Mouse (Mus musculus) cerebellum, adult 11 months (tissue): ENCODE measurements at regions not wholly inside any gene's neighbourhood (a gene's known extent, or its start where the extent isn't known, plus 50 kb on each side); places are given as distances from the start of the nearest gene placed in this dataset.
A peak's percentile ranks its signal among the peaks of the same experiment; 100 is the strongest.

Source experiments
- DNase-seq: peaks from one replicate; pipeline ENCODE4 v3.0.0; 2022

DNA sequence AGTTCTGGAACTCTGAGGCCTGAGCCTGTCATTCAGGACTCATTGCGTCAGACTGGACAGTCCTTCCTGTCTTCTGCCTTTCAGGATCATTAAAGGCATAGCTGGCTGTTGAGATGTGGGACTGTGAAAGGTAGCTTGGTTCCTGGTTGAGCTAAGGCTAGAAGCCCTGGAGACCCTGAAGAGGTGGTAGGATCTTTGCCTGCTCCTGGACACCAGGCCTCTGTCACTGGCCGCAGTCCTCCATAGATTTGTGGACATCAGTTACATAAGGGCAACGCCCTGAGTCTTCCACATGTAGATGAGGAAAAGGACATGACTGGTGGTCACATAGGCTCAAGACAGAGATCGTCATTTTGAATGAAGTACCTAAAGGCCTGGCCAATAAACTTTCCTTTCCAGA is 127.9 kb downstream of the Opa1 start:
- no peak for DNase-seq

DNA sequence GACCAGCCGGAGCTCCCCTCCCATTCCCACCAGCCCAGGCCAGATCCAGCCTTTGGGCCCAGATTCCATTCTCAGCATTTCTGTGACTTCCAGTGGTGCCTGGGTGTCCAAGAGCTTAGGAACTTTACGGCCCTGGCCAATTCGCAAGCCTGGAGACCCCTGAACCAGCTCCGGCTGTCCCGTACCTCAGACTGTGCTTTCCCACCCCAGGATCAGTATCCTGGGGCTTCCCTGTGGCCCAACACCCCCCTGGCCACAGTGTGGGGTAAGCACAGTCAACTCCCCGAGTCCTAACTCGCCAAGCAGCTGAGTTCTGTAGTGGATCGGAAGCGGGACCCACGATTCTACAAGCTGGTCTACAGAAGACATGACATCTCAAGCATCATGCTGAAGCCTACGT is 128.5 kb downstream of the Opa1 start:
- no peak for DNase-seq

DNA sequence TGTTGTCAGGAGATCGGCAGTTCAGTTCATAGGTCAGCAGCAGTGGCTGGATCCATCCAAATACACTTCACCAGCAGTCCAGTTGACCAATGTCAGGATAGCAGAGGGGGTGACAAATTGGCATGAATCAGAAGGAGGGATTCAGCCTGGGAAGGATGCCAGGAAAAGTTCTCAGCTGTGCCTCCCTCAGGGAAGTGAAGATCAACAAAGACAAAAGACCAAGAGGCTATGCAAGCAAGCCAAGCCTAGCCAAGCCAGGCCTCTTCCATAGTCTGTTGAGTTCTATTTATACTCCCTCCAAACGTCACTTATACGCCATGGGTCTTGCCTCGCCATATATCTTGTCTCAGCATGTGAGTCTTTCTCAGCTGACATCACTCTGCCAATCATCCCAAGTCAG is 129.9 kb downstream of the Opa1 start:
- no peak for DNase-seq

DNA sequence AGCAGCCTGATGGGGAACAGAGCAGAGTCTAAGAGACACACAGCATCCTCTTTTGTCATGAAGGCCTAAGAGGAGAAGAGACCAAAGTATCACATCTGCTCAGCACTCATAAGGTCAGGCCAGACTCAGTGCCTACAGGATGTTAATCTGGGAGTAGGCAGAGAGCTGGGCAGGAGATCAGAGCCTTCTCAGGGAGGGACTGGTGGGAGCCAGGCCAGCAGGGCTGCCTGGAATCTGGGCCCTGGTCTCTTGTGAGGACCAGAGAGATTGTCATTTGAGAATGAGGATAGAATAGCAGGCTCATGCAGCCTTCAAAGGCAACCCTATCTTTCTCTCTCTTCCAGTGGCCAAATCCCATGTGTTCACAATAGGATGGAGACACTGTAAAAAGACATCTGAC is 132.3 kb downstream of the Opa1 start:
- DNase-seq: no peak

DNA sequence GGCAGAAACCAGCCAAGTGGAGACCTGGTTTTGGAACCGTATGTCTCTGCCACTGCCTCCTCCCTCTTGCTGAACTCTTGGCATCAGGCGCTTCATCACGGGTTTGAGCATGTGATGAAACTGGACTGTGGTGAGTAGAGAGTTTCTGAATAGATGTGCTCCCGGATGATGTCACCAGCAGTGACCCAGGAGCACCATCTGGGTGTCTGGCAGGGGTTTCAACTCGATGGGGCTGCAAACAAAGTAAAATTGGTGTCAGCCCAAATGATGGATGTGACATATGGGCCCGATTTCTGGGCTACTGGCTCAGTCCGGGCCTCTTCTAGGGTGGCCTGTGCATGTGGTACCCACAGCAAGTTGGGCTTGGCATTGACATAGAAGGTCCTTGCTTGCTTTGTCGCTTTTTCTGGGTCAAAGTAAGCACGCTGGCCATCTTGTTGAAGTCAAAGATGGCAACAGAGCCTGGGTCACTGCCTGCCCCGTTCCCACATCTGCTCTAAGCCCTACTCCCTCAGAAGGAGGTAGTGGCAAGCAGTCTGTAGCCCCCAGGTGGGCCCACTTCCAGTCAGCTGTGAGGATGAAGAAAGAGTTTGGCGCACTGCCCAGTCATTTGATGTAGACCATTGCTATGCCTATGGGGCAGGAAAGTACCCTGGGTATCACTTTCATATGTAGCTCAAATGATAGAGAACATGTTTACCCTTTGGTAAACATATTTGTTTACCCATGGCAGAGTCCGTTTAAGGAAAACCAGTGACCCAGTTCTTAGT is 133.0 kb downstream of the Opa1 start:
- DNase-seq: peak; percentile 56

DNA sequence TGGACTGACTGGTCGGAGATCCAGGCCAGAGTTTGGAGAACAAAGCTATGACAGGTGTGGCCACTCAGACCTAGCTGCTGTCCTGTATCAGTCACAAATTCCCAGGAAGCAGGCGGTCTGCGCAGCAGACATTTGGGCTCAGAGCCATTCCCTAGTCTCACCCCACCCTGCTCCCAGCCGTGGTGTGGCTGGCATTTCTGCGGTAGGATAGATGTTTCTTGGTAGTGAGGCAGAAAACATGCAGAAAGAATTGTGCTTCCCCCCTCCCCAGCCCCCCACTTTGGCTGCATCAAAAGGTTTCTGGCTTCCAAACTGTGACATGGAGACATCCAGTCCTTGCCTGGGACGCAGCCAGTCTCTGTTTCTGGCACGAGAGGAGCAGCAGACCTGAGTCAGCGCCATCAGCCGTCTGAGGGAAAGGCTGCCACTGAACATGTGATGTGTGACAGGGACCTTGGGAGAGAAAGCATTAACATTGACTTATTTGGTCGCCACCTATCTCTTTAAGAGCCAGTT is 135.5 kb downstream of the Opa1 start:
- DNase-seq: peak; percentile 66

DNA sequence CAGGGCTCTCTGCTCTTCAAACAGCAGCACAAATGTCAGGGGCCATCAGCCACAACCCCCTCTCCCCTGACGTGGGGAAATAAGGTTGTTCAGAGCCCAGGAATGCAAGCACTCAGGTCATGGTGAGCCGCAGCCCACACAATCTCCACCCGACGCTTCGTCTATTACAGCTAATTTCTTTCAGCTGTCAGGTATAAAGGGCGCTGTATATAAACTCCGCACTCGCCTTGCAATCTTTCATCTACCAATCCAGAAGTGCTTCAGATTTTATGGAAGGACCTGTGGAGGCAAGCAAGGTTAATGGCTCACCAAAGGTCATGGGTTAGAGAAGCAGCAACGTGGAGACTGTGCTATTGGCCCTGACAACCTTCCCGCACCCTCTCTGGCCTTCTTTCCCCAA is 139.8 kb downstream of the Opa1 start:
- no peak for DNase-seq

DNA sequence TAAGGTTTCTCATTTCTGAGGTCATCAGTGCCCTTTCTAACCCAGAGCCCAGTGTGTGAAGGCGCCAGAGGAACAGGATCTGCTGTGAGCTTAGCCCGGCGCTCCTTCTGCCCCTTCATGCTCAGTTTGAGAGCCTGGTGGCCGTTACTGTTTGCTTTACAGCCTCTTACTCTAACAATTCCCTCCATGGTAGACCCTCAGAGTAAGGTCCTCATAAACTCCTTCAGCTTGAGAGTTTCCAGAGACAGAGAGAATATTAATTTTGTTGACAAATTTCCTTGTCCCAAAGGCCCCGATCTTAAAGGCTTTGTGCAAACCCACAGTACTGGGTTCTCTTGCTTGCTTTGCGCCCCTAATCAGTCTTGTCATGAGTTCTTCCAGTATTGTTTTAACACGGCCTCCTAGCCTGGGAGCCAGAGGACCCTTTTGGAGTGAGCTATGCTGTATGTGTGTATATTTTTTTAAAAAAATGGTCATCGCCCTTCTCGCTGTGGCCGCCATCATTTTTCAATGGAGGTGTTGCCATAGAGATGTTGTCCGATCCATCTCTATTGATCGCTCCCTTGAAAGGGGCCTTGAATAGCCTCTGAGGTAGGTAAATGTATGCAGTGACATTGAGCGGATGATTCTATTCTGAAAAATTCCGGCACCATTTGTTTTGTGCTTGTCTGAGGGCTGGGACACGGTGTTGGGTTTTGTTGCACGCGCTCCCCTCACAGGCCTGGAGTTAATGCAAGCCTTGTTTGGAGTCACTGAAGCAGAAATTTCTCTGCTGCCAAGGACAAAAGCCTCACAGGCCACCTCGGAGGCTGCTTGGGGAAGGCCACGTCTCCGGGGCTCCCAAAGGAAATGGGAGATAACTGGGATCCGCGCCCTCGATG is 140.7 kb downstream of the Opa1 start:
- no peak for DNase-seq

DNA sequence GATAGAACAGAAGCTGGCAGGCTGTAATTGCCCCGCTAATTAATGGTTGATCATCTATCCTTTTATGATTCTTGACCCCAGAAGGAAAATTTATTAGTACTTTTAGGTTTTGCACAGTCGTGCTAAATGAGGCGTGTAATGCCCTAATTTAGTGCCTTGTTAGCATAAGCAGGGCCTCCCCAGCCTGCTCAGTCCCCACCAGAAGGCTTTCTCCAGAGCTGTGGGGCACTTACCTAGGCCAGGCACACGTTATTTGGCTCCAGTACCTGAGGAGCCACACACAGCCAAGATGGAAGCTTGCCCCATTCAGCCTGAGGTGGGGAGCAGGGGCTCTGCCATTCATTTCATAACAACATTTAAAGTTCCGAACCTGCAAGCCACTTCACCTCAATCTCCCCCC is 146.0 kb downstream of the Opa1 start:
- DNase-seq: no peak

DNA sequence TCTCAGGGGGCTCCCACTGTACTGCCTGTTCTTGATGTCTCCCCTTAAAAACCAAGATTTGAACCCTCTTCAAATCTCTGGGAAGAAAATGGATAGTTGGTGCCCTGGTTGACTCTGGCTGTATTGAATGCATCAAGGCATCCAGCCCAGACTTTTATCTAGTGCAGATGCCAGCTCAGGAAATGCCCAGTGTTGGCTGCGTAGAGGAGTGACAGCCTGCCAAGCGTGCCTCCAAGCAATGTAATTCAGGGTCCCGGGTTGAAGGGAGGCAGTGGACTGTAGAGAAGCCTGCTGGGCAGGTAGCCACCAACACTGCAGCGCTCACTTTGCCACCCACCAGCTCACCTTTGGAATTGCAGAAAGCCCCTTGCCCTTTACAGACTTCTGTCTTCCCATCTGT is 146.4 kb downstream of the Opa1 start:
- no peak for DNase-seq

DNA sequence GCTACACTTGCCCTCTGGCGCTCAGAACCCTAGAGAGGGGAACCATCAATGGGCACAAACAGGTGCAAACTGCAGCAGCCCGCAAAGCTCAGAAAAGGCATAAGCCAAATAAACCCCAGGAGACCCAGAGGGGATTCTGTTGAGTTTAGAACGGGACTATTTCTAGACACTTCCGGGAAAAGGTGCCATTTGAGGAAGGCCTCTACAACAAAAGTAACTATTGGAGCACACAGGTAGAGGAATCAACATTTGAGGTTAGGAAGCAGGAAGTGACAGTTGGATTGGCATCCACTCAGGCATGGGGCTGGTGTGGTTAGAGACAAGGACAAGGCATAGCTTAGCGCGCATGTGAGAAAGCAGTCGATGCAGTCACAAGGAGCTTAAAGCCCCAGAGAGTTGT is 148.3 kb downstream of the Opa1 start:
- no peak for DNase-seq

DNA sequence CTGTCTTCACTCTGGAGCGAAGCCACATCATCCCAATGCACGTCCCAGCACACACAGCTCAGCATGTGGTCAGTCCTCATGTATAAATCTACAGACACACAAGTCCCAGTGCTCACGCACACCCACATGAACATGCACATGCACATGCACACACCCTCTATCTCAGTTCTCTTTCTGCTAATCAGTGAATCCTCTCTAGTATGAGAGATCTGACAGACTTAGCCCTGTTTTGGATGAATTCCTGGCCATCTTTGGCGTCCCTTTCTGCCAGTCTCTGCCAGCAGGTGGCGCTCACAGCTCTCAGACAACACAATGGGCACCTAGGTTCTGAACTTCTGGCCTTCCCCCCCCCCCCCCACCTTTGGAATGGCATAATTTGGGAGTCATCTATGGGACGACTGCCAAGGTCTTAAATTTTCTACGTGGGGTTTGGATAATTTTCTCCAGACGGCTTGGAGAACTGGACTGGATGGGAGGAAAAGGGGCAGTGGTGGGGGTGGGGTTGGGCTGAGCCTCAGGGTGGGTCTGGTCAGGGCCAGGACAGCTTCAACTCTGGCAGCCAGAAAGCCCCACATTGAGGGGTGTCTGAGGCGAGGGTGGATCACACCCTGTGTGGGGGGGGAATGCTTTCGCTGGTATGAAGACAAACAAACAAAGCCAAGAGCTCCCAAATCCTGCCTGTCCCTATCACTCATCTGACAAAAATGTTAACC is 149.8 kb downstream of the Opa1 start:
- peak; percentile 77 for DNase-seq

DNA sequence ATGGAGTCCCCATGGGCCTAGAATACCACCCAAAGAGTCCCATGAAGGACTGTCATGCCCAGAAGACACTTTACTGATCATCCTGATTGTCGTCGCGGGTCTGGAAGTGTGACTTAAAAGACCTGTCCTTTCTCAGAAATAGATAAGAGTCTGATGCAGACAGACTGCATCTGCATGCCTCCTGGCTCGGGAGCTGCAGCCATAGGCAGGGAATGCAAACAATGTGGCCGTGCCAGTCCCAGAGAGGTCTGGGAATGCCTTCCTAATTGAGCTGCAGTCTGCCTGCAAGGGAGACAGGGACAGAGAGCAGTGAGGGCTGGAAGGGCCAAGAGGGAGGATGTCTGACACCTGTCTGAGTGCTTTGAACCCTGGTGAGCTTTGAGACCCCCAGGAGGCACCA is 150.9 kb downstream of the Opa1 start:
- DNase-seq: no peak

DNA sequence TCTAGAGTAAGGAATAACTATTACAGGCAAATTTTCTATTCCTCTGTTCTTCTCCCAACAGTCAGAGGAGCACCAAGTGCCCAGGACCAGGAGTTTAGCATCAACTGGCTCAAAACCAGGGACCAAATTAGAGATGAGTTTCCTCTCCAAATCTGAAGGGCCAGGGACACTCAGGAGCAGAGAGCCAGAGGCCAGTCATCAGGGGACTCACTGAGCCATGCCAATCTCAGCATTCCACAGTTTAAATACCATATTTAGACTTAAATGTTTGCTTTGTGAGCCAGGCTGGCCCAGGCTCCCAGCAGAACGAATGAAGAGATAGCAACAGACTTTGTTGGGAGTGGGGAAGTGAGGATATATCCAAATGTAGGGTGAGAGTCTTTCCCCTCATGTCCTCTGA is 153.8 kb downstream of the Opa1 start:
- no peak for DNase-seq

DNA sequence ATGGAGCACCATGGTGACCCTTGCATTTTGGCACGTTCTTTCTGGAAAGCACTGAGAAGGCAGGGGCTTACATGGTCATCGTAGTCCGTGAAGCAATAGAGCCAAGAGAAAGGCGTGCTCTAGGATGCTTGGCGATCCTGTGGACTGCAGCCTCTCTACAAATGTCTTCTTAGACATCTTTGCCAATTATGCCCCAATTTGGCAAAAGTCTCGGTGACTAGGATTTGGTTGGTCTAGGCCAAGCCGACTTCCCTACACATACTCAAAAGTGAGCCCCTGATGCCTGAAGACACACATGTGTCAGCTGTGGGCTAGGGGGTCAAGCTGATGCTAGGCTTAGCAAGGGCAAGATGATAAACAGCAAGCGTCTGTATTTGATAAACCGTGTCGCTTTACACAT is 154.7 kb downstream of the Opa1 start:
- DNase-seq: no peak

DNA sequence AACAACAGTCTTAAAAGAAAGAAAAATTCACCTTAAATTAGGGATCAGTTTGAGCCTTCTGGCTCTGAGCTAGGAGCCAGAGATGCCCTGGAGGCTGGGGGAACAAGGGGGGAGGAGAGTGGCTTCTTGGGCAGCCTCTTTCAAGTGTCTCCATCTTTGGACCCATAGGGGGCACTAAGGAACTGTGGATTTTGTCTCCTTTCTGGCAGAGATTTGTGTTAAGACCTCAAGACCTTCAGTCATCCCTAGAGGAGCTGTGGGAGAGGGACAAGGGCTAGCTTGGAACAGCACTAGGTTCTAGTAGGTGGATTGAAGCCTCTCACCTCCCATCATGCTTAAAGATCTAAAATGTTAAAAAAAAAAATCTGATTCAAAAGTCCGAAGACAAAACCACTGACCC is 155.2 kb downstream of the Opa1 start:
- peak; percentile 32 for DNase-seq

DNA sequence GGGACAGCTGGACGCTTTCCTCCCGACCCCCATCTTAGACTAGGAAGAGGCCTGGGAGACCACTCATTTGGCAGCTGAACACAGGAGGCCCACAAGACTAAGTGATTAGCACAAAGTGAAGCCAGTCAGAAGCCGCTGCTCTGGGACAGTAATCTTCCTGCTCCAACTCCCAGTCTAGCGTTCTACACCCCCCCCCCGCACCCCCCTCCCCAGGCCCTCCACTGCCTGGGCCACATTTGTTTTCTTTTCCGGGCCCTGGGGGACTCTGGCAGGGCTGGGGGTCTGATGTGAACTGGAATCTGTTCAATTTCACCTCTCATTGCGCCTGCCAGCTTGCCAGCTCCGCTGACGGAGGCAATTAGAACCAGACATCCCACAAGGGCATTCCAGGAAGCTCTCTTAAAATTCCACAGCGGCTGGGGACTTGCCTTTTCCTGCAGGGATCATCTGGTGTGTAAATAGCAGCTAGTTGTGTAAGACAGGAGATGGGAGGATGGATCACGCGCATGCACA is 155.7 kb downstream of the Opa1 start:
- DNase-seq: no peak

DNA sequence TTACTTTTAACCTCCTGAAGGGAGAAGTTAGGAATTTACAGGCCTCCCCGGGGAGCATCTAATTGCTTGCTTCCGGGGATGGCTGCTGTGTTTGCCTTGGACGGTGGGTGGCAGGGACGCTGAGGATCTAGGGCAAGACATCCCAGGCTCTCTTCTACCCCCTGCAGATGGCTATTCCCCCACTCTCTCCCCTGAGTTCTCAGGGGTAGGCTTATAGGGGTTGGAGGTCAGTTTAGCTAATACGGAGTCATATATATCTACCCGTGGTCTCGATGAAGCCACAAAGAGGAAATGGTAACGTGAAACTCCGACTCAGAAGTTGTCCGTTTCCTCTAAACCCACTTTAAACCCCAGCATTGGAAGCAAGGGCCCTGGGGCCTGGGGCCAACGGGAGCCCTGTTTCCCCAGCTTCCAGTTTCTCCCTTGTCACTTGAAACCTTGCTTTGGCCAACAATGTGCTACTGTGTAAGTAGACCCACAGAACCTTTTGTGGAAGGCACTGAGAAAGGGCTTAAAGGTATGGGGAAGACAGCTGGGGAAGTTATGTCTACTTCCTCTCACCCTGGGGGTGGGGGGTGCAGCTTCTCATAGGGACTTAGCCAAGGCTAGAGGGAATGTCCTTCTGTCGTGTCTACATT is 156.4 kb downstream of the Opa1 start:
- DNase-seq: no peak

DNA sequence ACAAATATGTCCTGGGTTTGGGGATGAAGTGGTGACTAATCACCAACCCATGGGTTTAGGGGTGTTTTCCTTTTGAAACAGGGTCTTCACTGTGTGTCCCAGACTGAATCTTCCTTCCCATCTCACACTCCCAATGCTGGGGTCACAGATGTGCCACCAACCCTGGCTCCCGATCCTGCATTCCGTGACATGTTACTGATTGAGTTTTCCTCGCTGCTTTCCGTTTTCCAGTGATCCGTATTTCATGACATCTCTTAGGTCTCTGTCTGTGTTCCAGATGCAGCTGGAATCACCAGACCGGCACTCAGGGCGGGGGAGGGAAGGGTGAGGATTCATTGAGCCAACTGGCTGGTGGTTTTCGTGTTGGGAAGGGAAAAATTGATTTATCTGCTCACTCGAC is 157.1 kb downstream of the Opa1 start:
- DNase-seq: no peak

DNA sequence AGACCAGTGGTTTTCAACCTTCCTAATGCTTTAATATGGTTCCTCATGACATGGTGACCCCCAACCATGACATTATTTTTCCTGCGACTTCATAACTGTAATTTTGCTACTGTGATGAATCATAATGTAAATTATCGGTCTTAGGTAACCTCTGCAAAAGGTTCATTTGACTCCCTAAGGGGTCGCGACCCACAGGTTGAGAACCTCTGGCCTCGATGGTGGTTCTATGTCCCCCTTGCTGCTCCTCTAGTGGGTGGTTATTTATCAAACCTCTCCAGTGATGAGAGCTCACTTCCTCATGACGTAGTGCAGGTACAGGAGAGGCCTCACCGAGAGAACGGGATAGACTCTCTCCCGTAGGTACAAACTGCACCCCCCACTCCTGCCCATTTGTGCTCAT is 158.9 kb downstream of the Opa1 start:
- DNase-seq: no peak

DNA sequence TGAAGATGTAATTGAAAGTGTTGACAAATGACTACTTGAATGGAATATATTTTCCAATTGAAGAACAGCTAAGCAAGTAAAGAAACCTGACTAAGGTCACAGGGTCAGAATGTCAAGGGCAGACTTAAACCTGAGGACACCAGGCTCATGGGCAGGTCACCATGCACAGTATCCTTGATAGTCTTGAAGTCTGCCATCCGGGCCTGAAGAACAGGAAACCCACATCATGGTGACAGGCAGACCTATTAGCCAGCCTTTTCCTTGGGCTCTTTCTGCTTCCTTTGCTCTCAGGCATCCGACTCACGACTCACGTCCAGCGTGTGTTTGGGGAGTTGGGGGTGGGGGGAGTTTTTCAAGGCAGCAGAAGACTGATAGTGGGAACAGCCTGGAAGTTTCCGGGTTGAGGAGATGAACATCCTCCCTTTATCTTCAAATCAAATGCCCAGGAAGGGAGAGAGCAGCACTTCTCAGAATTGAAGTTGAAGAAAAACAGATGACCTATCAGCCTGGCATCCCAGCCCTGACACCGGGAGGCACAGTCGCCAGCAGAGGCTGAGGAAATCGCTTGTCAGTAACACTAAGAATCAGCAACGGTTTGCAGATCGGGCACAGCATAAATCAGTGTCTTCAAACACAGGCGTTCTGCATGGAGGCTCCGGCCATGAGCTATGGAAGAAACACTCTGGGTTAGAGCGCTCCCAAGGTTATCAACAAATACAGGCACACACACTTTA is 163.5 kb downstream of the Opa1 start:
- DNase-seq: no peak

DNA sequence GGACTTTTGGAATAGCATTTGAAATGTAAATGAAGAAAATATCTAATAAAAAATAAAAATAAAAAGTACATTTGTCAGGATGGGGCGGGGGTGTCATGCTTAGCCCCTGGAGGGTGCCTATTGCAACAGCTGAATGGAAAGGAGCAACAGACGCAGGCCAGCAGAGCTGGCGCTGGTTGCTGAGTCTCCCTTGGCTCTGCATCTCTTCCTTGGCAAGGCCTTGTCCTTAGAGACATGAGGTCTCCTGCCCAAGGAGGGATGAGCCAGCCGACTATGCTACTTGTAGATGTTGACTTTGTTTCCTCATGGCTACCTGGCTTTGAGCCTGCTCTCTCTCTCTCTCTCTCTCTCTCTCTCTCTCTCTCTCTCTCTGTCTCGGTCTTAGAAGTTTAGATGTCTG is 166.4 kb downstream of the Opa1 start:
- no peak for DNase-seq
